Mouse (Mus musculus) kidney, adult 2 months (tissue): Measurements from ENCODE around the gene 4930453N24Rik. TPM values are rescaled to one million over a fixed set of nuclear protein-coding genes. Genes with fewer than 3 reads are reported as not detected.

Experiments used
- DNase-seq: peaks from one replicate; pipeline ENCODE4 v3.0.0; 2021
- H3K27ac ChIP-seq: fragments of 200-500 bp; 2 replicates; pipeline ENCODE4 v1.5.1; 2012; ENCODE audit warnings: low read depth, low read length, control low read depth, inconsistent platforms; ENCODE audit not compliant: insufficient read depth
- H3K27me3 ChIP-seq: fragments of 200-500 bp; replicated peaks from 2 replicates; pipeline ENCODE4 v1.6.1; 2012; ENCODE audit warnings: mild to moderate bottlenecking, moderate library complexity, low read length, inconsistent platforms; ENCODE audit not compliant: control insufficient read depth, insufficient read depth
- H3K36me3 ChIP-seq: fragments of 200-500 bp; 2 replicates; pipeline ENCODE4 v1.6.1; 2012; ENCODE audit warnings: mild to moderate bottlenecking, moderate library complexity, low read length, inconsistent platforms; ENCODE audit not compliant: control insufficient read depth, insufficient read depth
- H3K4me1 ChIP-seq: fragments of 200-500 bp; 2 replicates; pipeline ENCODE4 v1.6.1; 2011; ENCODE audit warnings: low read length; ENCODE audit not compliant: control insufficient read depth, insufficient read depth
- H3K4me3 ChIP-seq: fragments of 200-500 bp; 2 replicates; pipeline ENCODE4 v1.5.1; 2011; ENCODE audit warnings: mild to moderate bottlenecking, low read depth, low read length, control low read depth; ENCODE audit not compliant: insufficient read depth
- CTCF ChIP-seq: fragments of 200-500 bp; conservative IDR thresholded peaks from 2 replicates; pipeline ENCODE4 v1.5.1; 2011; ENCODE audit warnings: low read depth, mild to moderate bottlenecking, control low read depth, low read length, moderate library complexity, mixed read lengths; ENCODE audit not compliant: insufficient read depth, insufficient read length
- POLR2A ChIP-seq: fragments of 200-500 bp; IDR thresholded peaks from one replicate; pipeline ENCODE4 v1.6.1; 2011; ENCODE audit warnings: low read depth, low read length, control low read depth
- WGBS: fragments of 180-500 bp; shearing (Covaris S2); methylation state at CpG from one replicate; pipeline ENCODE4 v1.1.7; 2018; 5-methylcytosine and 5-hydroxymethylcytosine counted together
- polyA plus RNA-seq: library from polyadenylated mRNA; depleted of rRNA; stranded (reverse); fragments of >200 nt; gene quantifications from 2 replicates; pipeline ENCODE4 v1.2.3, GENCODE M21; 2012; rRNA removed

The 4930453N24Rik gene
- polyA plus RNA-seq, 1 experiment: 5.3 TPM

DNA sequence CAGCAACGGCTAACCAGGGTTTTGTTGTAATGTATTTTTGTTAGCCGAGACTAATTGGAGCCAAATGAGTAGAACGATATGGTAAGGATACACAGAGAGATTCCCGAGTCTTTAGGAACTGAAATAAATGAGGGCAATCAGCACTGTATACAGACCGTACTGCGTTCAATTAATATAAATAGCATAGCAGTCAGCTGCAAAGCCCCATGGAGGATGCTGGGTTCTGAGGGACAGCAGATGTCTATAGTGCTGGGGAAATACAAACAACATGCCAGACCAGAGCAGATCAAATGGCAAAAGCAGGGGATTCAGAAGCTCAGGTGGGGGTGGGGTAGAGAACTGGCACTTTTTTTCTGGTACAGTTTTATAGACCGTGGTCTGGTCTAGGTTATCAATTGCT, 51.9 kb downstream of the 4930453N24Rik start:
- DNase-seq: no peak
- Histone ChIP-seq H3K27me3 (no peaks in the 10 kb centered on the region), H3K4me3 (no peak overlapping the region), H3K27ac (no peak overlapping the region), H3K4me1 (no peaks in the 10 kb centered on the region), H3K36me3 (no peaks in the 10 kb centered on the region)
- TF ChIP-seq POLR2A (no peak), CTCF (no peak)
- 32% methylated on average over 7 of the region's 7 CpGs for WGBS

DNA sequence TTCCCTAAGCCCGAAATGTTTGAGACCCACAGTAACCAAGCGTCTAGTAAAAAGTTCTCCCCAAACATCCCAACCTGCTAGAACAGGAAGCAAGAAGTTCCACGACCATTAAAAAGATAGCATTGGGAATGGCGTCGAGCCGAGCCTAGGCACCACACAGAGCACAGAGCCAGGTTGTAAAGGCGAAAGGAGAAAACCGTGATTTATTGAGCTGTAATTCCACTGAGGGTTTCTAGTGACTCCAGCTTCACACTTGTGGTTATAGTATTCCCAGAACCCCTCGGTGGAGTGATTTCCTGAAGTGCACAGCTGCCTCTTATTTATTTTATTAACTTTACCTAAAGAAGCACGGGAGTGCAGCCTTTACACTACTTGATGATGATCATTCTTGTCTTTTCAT, 53.1 kb downstream of the 4930453N24Rik start:
- 20% methylated on average over 10 of the region's 10 CpGs for WGBS
- Histone ChIP-seq H3K36me3 (no peaks in the 10 kb centered on the region), H3K4me1 (no peaks in the 10 kb centered on the region), H3K27me3 (no peaks in the 10 kb centered on the region), H3K4me3 (no peak overlapping the region), H3K27ac (no peak overlapping the region)
- no peak for TF ChIP-seq POLR2A
- TF ChIP-seq CTCF: no peak
- DNase-seq: no peak

DNA sequence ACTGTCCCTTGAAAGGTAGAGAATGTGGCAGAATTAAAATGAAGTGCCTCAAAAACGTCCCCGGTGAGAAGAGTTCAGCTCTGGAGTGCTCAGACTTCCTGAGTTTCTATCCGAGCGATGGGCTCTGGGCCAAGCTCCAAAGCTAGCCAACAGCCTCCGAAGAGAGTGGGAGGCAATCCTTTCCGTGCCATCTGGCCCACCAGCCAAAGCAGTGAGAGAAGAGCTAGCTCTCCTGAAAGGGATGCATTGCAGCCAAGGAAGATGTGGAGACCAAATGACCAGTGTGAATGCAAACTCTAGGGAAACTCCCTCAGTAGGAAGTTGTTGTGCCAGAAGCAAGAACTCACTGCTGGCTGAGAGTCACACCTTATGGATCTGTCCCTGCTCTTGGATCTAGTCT, 59.1 kb downstream of the 4930453N24Rik start:
- H3K27me3 ChIP-seq: no peaks in the 10 kb centered on the region
- 57% methylated on average over 6 of the region's 6 CpGs for WGBS
- H3K27ac ChIP-seq: no peak overlapping the region
- DNase-seq: no peak
- H3K4me3 ChIP-seq: no peak overlapping the region
- TF ChIP-seq POLR2A: no peak
- no peak for TF ChIP-seq CTCF
- no peaks in the 10 kb centered on the region for H3K36me3 ChIP-seq
- H3K4me1 ChIP-seq: no peaks in the 10 kb centered on the region

Other genes with a start within 250 kb of the 4930453N24Rik start
- gene Csnka2ip, start 168.8 kb downstream of the 4930453N24Rik start, polyA plus RNA-seq: 0.03 TPM in 1 of 2 replicates, not detected in the other
- gene Zfp654, start 80.5 kb upstream of the 4930453N24Rik start, polyA plus RNA-seq: 0.83 and 1.3 TPM in 2 replicates
- gene Cggbp1, start 80.8 kb upstream of the 4930453N24Rik start, polyA plus RNA-seq: 11.6 and 14.2 TPM in 2 replicates